Mouse (Mus musculus): ENCODE measurements at regions not wholly inside any gene's neighbourhood (a gene's known extent, or its start where the extent isn't known, plus 50 kb on each side); places are given as distances from the start of the nearest gene placed in this dataset.

- TF ChIP-seq POLR2A (IDR thresholded peaks at IDR 0.05; ENCODE audit: insufficient read depth, low read depth, low read length) (no peak), CTCF (IDR thresholded peaks at IDR 0.05; ENCODE audit: insufficient read depth, low read depth, low read length) (no peak)
Measured at GRCm38 (mm10) chr3:18653557-18653956, 705.3 kb downstream of the Cypt12 start.

Measured in olfactory bulb, adult 2 months (tissue).